Mouse (Mus musculus): Measurements from ENCODE around the gene Narfl.

DNA sequence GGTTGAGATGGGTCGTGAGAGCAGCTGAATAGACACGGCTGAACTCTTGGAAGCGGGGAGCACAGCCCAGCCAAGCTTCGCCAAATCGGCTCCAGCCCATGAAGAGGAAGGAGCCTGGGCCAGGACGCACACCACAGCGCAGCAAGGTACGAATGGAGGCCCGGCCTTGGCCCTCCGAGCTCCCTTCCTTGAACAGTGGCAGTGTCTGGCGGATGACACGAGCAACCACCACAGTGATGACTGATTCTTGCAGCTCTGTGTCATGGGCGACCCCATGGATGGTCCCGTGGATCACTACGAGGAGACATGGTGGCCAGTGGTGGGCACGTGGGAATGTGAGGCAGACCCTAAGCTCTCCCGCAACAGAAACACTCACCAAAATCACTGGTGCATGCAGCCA, 21.4 kb downstream of the Narfl start:
- no peak for TF ChIP-seq CTCF (IDR thresholded peaks at IDR 0.05; ENCODE audit: insufficient read depth, low read length)
- no peak for TF ChIP-seq POLR2A (IDR thresholded peaks at IDR 0.05; ENCODE audit: borderline replicate concordance, extremely low read depth, low read depth, low read length)

Data from lung, adult 2 months (tissue).